Mouse (Mus musculus): Measurements from ENCODE around the gene Hdgfl1. TPM values are rescaled to one million over a fixed set of nuclear protein-coding genes. Genes with fewer than 3 reads are reported as not detected.
A peak's percentile ranks its signal among the peaks of the same experiment; 100 is the strongest.

The Hdgfl1 gene
- total and polyA plus RNA-seq, 2 experiments from 2014 or later, result not detected

GRCm38 (mm10) chr13:26745760-26746457 is 24.1 kb downstream of the Hdgfl1 start:
- H3K27me3 ChIP-seq (ENCODE audit: insufficient read depth, low read length), result no peaks in the 10 kb centered on the region
- no peak for ATAC-seq (ENCODE audit: low FRiP score)
- peak; percentile 30 for DNase-seq (ENCODE audit: low spot score)
- H3K4me1 ChIP-seq (ENCODE audit: insufficient read depth, low read length), result no peaks in the 10 kb centered on the region
- no peak overlapping the region for H3K9ac ChIP-seq (replicated peaks; ENCODE audit: low read length, poor library complexity, severe bottlenecking)
- H3K4me2 ChIP-seq (ENCODE audit: low read depth, low read length, poor library complexity, severe bottlenecking), result no peak overlapping the region
- H3K4me3 ChIP-seq (ENCODE audit: low read depth, low read length), result no peak overlapping the region
- no peaks in the 10 kb centered on the region for H3K9me3 ChIP-seq (ENCODE audit: low read length)
- H3K36me3 ChIP-seq (ENCODE audit: insufficient read depth, low read length), result no peaks in the 10 kb centered on the region
- TF ChIP-seq CTCF (IDR thresholded peaks at IDR 0.05), result no peak
- WGBS, result 15% methylated on average over 2 of the region's 2 CpGs
- H3K27ac ChIP-seq (ENCODE audit: low read depth, low read length), result 0 out of 2 replicates have a peak overlapping the region, but pooled peaks have one; percentile 32

DNA sequence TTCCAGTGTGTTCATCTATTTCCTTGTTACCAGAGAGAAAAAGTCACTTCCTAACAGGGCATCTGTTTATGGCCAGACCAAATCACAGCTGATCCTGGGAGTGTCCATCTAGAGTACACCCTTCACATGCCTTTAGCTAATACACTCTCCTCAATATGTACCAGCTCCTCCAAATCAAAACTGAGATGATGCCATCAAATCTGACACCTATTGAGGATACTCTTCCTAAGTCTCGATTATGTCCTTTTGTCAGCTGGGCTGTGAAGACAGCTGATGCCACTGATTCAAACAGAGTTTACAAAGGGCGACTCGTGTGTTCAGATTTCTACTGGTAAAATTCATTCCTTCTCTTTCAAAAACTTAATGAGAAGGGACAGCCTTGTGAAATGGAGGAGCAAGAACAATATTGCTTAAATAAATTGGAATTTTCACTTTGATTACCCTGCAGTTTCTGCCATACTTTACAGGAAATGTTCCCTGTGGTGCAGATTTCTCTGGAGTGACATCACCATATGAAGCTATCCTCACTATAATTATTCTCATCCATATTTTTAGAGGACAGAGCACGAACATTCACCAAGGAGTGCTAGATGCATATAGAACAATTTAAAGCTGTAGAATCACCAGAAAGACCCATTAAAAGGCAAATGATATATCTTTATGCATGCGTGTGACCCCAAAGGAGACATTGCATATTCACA is 24.8 kb downstream of the Hdgfl1 start:
- no peak for TF ChIP-seq CTCF (IDR thresholded peaks at IDR 0.05)
- Histone ChIP-seq H3K27me3 (ENCODE audit: insufficient read depth, low read length) (no peaks in the 10 kb centered on the region), H3K4me3 (ENCODE audit: low read depth, low read length) (no peak overlapping the region), H3K36me3 (ENCODE audit: insufficient read depth, low read length) (no peaks in the 10 kb centered on the region), H3K4me2 (ENCODE audit: low read depth, low read length, poor library complexity, severe bottlenecking) (no peak overlapping the region), H3K27ac (ENCODE audit: low read depth, low read length) (0 out of 2 replicates have a peak overlapping the region, but pooled peaks have one; percentile 32), H3K9me3 (ENCODE audit: low read length) (no peaks in the 10 kb centered on the region), H3K9ac (replicated peaks; ENCODE audit: low read length, poor library complexity, severe bottlenecking) (no peak overlapping the region), H3K4me1 (ENCODE audit: insufficient read depth, low read length) (no peaks in the 10 kb centered on the region)
- peak; percentile 15 for DNase-seq (ENCODE audit: low spot score)
- no peak for ATAC-seq (ENCODE audit: low FRiP score)
- WGBS, result 23% methylated on average over 5 of the region's 5 CpGs

GRCm38 (mm10) chr13:26744068-26744467 is 25.9 kb downstream of the Hdgfl1 start:
- ATAC-seq (ENCODE audit: low FRiP score), result no peak
- no peak for TF ChIP-seq CTCF (IDR thresholded peaks at IDR 0.05)
- H3K9ac ChIP-seq (replicated peaks; ENCODE audit: low read length, poor library complexity, severe bottlenecking), result no peak overlapping the region
- H3K27ac ChIP-seq (ENCODE audit: low read depth, low read length), result no peak overlapping the region
- DNase-seq (ENCODE audit: low spot score), result no peak
- H3K4me2 ChIP-seq (ENCODE audit: low read depth, low read length, poor library complexity, severe bottlenecking), result no peak overlapping the region
- no peaks in the 10 kb centered on the region for H3K9me3 ChIP-seq (ENCODE audit: low read length)
- H3K36me3 ChIP-seq (ENCODE audit: insufficient read depth, low read length), result no peaks in the 10 kb centered on the region
- no peak overlapping the region for H3K4me3 ChIP-seq (ENCODE audit: low read depth, low read length)
- WGBS, result 71% methylated on average over 1 of the region's 1 CpGs
- H3K27me3 ChIP-seq (ENCODE audit: insufficient read depth, low read length), result no peaks in the 10 kb centered on the region
- no peaks in the 10 kb centered on the region for H3K4me1 ChIP-seq (ENCODE audit: insufficient read depth, low read length)

GRCm38 (mm10) chr13:26734981-26735380 is 35.0 kb downstream of the Hdgfl1 start:
- Histone ChIP-seq H3K4me3 (ENCODE audit: low read depth, low read length) (no peak overlapping the region), H3K36me3 (ENCODE audit: insufficient read depth, low read length) (no peaks in the 10 kb centered on the region), H3K27me3 (ENCODE audit: insufficient read depth, low read length) (no peaks in the 10 kb centered on the region), H3K9ac (replicated peaks; ENCODE audit: low read length, poor library complexity, severe bottlenecking) (no peak overlapping the region), H3K27ac (ENCODE audit: low read depth, low read length) (no peak overlapping the region), H3K4me1 (ENCODE audit: insufficient read depth, low read length) (no peaks in the 10 kb centered on the region), H3K4me2 (ENCODE audit: low read depth, low read length, poor library complexity, severe bottlenecking) (no peak overlapping the region), H3K9me3 (ENCODE audit: low read length) (no peaks in the 10 kb centered on the region)
- no peak for TF ChIP-seq CTCF (IDR thresholded peaks at IDR 0.05)
- no peak for ATAC-seq (ENCODE audit: low FRiP score)
- DNase-seq (ENCODE audit: low spot score), result no peak
- 87% methylated on average over 1 of the region's 1 CpGs for WGBS

GRCm38 (mm10) chr13:26724250-26724649 is 45.7 kb downstream of the Hdgfl1 start:
- no peak for DNase-seq (ENCODE audit: low spot score)
- no peak overlapping the region for H3K9ac ChIP-seq (replicated peaks; ENCODE audit: low read length, poor library complexity, severe bottlenecking)
- 54% methylated on average over 1 of the region's 1 CpGs for WGBS
- H3K27me3 ChIP-seq (ENCODE audit: insufficient read depth, low read length), result no peaks in the 10 kb centered on the region
- no peak for TF ChIP-seq CTCF (IDR thresholded peaks at IDR 0.05)
- no peaks in the 10 kb centered on the region for H3K36me3 ChIP-seq (ENCODE audit: insufficient read depth, low read length)
- no peak overlapping the region for H3K4me3 ChIP-seq (ENCODE audit: low read depth, low read length)
- no peak for ATAC-seq (ENCODE audit: low FRiP score)
- no peaks in the 10 kb centered on the region for H3K9me3 ChIP-seq (ENCODE audit: low read length)
- no peak overlapping the region for H3K4me2 ChIP-seq (ENCODE audit: low read depth, low read length, poor library complexity, severe bottlenecking)
- H3K27ac ChIP-seq (ENCODE audit: low read depth, low read length), result no peak overlapping the region
- H3K4me1 ChIP-seq (ENCODE audit: insufficient read depth, low read length), result no peaks in the 10 kb centered on the region

DNA sequence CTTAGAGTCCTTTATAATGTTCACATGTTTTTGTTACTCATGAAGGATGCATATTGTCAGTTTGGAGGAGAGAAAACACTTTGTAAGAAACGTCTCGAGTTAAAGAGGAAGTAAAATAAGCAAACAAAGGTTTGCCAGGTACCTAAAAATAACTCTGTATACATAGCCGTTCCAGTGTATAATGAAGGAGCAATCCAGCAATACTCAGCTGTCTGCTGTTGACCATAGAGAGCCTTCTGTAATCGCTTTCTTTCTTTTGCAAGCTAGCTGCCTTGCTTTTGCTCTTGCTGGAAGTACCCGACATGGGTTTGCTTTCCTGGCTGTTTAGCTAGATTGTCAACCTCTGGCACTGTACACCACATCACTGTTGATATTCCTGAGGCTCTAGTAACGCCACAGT is 48.6 kb downstream of the Hdgfl1 start:
- Histone ChIP-seq H3K36me3 (ENCODE audit: insufficient read depth, low read length) (no peaks in the 10 kb centered on the region), H3K9me3 (ENCODE audit: low read length) (no peaks in the 10 kb centered on the region), H3K4me1 (ENCODE audit: insufficient read depth, low read length) (no peaks in the 10 kb centered on the region), H3K4me2 (ENCODE audit: low read depth, low read length, poor library complexity, severe bottlenecking) (no peak overlapping the region), H3K4me3 (ENCODE audit: low read depth, low read length) (no peak overlapping the region), H3K9ac (replicated peaks; ENCODE audit: low read length, poor library complexity, severe bottlenecking) (no peak overlapping the region), H3K27ac (ENCODE audit: low read depth, low read length) (no peak overlapping the region), H3K27me3 (ENCODE audit: insufficient read depth, low read length) (no peaks in the 10 kb centered on the region)
- no peak for TF ChIP-seq CTCF (IDR thresholded peaks at IDR 0.05)
- no peak for ATAC-seq (ENCODE audit: low FRiP score)
- DNase-seq (ENCODE audit: low spot score), result no peak
- WGBS, result 55% methylated on average over 6 of the region's 6 CpGs
